Mouse (Mus musculus) heart, embryonic 12.5 days (tissue): Measurements from ENCODE around the gene Itsn1. TPM values are rescaled to one million over a fixed set of nuclear protein-coding genes. Genes with fewer than 3 reads are reported as not detected.

Experiments
- ATAC-seq: fragments of 200-750 bp; cut with Nextera tagmentation; 2 replicates; pipeline ENCODE4 v1.8.0; 2017; ENCODE audit warnings: moderate TSS enrichment, moderate library complexity; ENCODE audit not compliant: insufficient number of reproducible peaks, low FRiP score
- H3K27ac ChIP-seq: fragments of 300-500 bp; sonication (generic); 2 replicates; pipeline ENCODE4 v1.5.1; 2016; ENCODE audit warnings: mild to moderate bottlenecking, moderate library complexity; ENCODE audit not compliant: poor library complexity, severe bottlenecking
- H3K27me3 ChIP-seq: fragments of 300-500 bp; sonication (generic); replicated peaks from 2 replicates; pipeline ENCODE4 v1.6.1; 2016; ENCODE audit warnings: mild to moderate bottlenecking, moderate library complexity
- H3K36me3 ChIP-seq: fragments of 300-500 bp; sonication (generic); 2 replicates; pipeline ENCODE4 v1.6.1; 2016; ENCODE audit warnings: mild to moderate bottlenecking, moderate library complexity
- H3K4me1 ChIP-seq: fragments of 300-500 bp; sonication (generic); replicated peaks from 2 replicates; pipeline ENCODE4 v1.6.1; 2016; ENCODE audit warnings: mild to moderate bottlenecking
- H3K4me2 ChIP-seq: fragments of 300-500 bp; sonication (generic); 2 replicates; pipeline ENCODE4 v1.6.1; 2016; ENCODE audit warnings: mild to moderate bottlenecking, moderate library complexity
- H3K4me3 ChIP-seq: fragments of 300-500 bp; sonication (generic); 2 replicates; pipeline ENCODE4 v1.5.1; 2016; ENCODE audit warnings: mild to moderate bottlenecking
- H3K9ac ChIP-seq: fragments of 300-500 bp; sonication (generic); 2 replicates; pipeline ENCODE4 v1.6.1; 2016; ENCODE audit warnings: mild to moderate bottlenecking, moderate library complexity
- H3K9me3 ChIP-seq: fragments of 300-500 bp; sonication (generic); replicated peaks from 2 replicates; pipeline ENCODE4 v1.6.1; 2016; ENCODE audit warnings: mild to moderate bottlenecking, moderate library complexity
- whole genome bisulfite sequencing: fragments of 180-500 bp; shearing (Covaris S2); methylation state at CpG from one replicate; pipeline ENCODE4 v1.1.7; 2016; 5-methylcytosine and 5-hydroxymethylcytosine counted together
- polyA plus RNA-seq: library from polyadenylated mRNA; unstranded; fragments of >200 nt; fragmentation: Nextera tagmentation; extraction: Ambion mirVana; gene quantifications from 2 replicates; pipeline ENCODE4 v1.2.1, GENCODE M21; 2016

Gene Itsn1
- polyA plus RNA-seq, 1 experiment from 2014 or later = 29.7 TPM

DNA sequence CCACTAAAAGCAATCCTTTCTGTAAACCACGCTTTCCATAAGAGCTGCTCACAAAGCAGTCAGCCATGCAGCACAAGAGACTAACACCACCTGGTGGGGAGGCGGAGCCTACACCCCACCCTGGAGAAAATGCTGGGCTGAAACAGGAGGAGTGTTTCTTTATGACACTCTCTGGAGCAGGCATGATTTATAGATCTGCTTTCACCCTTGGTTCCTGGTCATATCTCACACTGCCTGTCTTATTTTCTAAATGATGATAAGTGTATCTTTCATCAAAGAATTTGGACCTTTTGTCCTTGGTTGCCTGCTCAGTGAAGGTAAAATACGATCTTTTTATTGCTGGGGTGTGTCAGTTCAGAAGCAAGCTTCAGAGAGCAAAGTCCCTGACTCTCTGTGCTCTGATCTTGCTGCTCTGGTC lies 26.3 kb upstream of the Itsn1 start:
- no peaks in the 10 kb centered on the region for H3K9me3 ChIP-seq
- H3K27ac ChIP-seq = no peak overlapping the region
- H3K9ac ChIP-seq = no peak overlapping the region
- ATAC-seq = no peak
- H3K27me3 ChIP-seq = no peaks in the 10 kb centered on the region
- H3K4me3 ChIP-seq = no peak overlapping the region
- no peak overlapping the region for H3K4me2 ChIP-seq
- peaks cover 70% of the 10 kb centered on the region for H3K36me3 ChIP-seq
- H3K4me1 ChIP-seq = no peaks in the 10 kb centered on the region
- 74% methylated on average over 3 of the region's 3 CpGs for WGBS

DNA sequence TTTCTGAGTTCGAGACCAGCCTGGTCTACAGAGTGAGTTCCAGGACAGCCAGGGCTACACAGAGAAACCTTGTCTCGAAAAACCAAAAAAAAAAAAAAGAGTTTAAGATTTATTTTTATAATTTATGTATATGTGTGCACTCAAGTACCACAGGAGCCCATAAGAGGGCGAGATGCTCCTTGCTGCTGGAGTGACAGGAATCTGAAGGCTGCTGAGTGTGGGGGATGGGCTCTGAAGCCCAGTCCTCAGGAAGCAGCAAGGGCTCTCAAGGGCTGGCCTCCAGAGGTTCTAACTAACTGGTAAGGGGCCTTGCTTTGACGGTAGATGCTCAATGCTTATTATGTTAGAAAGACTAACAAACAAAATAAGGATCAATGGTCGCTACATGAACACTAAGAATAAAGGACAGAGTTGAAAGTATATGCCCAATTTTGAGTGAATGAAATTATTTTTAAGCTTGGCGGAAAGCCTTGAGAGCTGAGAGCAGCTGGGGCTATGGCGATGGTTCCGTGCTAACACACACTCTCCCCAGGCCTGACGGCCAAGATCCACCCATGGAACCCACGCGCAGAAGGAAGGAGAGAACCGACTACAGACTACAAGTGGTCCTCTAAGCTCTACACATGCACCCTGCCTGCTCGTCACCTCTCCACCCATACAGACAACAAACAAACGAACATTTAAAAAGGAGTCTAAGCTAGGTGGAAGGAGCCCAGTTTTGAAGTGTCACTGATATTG lies 24.3 kb upstream of the Itsn1 start:
- Histone ChIP-seq H3K27me3 (no peaks in the 10 kb centered on the region), H3K9me3 (no peaks in the 10 kb centered on the region), H3K4me3 (no peak overlapping the region), H3K27ac (no peak overlapping the region), H3K4me1 (no peaks in the 10 kb centered on the region), H3K36me3 (peaks cover 69% of the 10 kb centered on the region), H3K9ac (no peak overlapping the region), H3K4me2 (no peak overlapping the region)
- no peak for ATAC-seq
- WGBS = 78% methylated on average over 14 of the region's 14 CpGs

GRCm38 (mm10) chr16:91710241-91710640 lies 18.8 kb upstream of the Itsn1 start:
- Histone ChIP-seq H3K4me1 (no peaks in the 10 kb centered on the region), H3K27me3 (no peaks in the 10 kb centered on the region), H3K9me3 (no peaks in the 10 kb centered on the region), H3K4me3 (no peak overlapping the region), H3K4me2 (no peak overlapping the region), H3K27ac (no peak overlapping the region), H3K9ac (no peak overlapping the region), H3K36me3 (peaks cover 68% of the 10 kb centered on the region)
- 71% methylated on average over 7 of the region's 7 CpGs for WGBS
- no peak for ATAC-seq

DNA sequence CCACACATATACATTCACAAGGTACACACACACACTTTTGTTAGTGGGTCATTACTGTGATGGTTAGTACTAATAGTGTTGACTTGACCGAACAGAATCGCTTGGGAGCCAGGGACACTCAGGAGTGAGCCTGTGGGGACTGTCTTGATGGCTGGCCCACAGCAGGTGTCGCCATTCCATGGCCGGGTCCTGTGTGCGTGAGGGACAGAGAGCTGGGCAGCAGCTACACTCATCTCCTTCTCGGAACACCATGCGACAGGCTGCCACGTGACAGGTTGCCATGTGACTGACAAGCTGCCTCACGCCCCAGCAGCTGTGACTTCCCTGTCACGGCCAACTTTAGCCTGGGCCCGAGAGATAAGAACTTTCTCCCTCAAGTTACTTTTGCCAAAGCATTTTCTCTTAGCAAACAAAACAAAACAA lies 12.1 kb upstream of the Itsn1 start:
- peak; percentile 97 for ATAC-seq
- peaks cover 69% of the 10 kb centered on the region for H3K36me3 ChIP-seq

GRCm38 (mm10) chr16:91717399-91717798 lies 11.7 kb upstream of the Itsn1 start:
- Histone ChIP-seq H3K27ac (peak overlapping the region; percentile 77), H3K9ac (no peak overlapping the region), H3K4me3 (no peak overlapping the region), H3K4me2 (no peak overlapping the region), H3K36me3 (peaks cover 71% of the 10 kb centered on the region), H3K9me3 (no peaks in the 10 kb centered on the region), H3K27me3 (no peaks in the 10 kb centered on the region), H3K4me1 (no peaks in the 10 kb centered on the region)
- peak; percentile 58 for ATAC-seq
- 64% methylated on average over 4 of the region's 4 CpGs for WGBS

More for the DNA sequence above, 12.1 kb upstream of the Itsn1 start:
- WGBS = 52% methylated on average over 11 of the region's 11 CpGs
- Histone ChIP-seq H3K4me2 (no peak overlapping the region), H3K27ac (peak overlapping the region; percentile 46; the same call in 1 of the 2 replicates), H3K9me3 (no peaks in the 10 kb centered on the region), H3K4me3 (no peak overlapping the region), H3K9ac (no peak overlapping the region), H3K4me1 (no peaks in the 10 kb centered on the region), H3K27me3 (no peaks in the 10 kb centered on the region)

- no peaks in the 10 kb centered on the region for H3K27me3 ChIP-seq
- H3K9me3 ChIP-seq = no peaks in the 10 kb centered on the region
- H3K4me2 ChIP-seq = no peak overlapping the region
- WGBS = 48% methylated on average over 3 of the region's 3 CpGs
- peaks cover 11% of the 10 kb centered on the region for H3K4me1 ChIP-seq
- no peak overlapping the region for H3K9ac ChIP-seq
- ATAC-seq = no peak
- H3K27ac ChIP-seq = no peak overlapping the region
- H3K36me3 ChIP-seq = peaks cover 31% of the 10 kb centered on the region
- no peak overlapping the region for H3K4me3 ChIP-seq
Measured at GRCm38 (mm10) chr16:91724247-91724646, 4.8 kb upstream of the Itsn1 start.

- Histone ChIP-seq H3K9ac (peak overlapping the region; percentile 74; the same call in 1 of the 2 replicates), H3K4me2 (peak overlapping the region; percentile 81), H3K27me3 (no peaks in the 10 kb centered on the region), H3K4me3 (peak overlapping the region; percentile 85), H3K27ac (0 out of 2 replicates have a peak overlapping the region, but pooled peaks have one; percentile 68), H3K36me3 (peaks cover 13% of the 10 kb centered on the region), H3K9me3 (no peaks in the 10 kb centered on the region), H3K4me1 (peaks cover 22% of the 10 kb centered on the region)
- ATAC-seq = no peak
- WGBS = 85% methylated on average over 15 of the region's 15 CpGs
Measured at GRCm38 (mm10) chr16:91727433-91727832, 1.6 kb upstream of the Itsn1 start.

DNA sequence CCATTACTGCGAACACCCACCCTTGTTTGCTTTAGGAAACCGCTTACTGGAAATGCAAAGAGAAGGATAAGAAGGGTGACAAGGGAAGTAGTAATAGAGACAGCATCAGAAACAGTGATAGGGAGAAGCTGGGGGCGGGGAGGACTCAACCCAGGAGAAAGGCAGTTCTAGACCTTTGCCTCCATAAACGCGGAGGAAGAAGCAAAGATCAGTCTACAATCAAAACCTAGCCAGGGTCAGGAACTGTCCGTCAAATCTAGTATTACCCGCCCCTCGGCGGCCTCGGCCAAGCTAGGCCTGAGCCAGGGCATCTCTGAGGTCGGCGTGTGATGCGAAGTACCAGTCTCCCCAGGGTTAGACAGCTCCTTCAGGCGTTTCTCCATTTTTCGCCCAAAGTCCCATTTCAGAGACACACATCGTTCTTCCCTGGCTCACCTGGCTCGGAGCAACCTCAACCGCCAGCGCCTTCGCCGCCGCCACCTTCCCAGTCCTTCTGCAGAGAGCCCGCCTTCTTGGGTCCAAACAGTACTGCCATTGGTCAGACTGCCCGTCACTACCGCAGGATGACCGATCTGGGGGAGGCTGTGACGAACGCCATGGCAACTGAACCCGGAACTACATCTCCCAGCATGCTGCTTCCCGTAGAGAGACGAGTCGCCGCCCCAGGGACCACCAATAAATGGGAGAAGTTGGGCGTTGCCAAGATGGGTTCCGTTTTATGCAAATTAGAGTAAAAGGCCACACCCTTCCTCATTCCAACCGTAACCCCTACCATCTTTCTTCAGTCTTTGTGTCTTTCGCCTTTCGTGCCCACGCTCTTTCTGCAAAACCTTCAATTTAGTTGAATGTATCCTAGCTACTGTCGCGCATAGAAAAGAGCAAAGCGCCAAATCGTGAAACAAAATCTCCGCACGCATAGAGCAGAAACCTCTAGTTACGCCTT lies 687 bp upstream of the Itsn1 start, which contains the start of gene Cryzl1:
TSS of gene Cryzl1 (minus strand) at position 853 of the 943 bp plus-strand sequence.
- WGBS = under 1% methylated on average over 46 of the region's 46 CpGs
- peak; percentile 95 for ATAC-seq

DNA sequence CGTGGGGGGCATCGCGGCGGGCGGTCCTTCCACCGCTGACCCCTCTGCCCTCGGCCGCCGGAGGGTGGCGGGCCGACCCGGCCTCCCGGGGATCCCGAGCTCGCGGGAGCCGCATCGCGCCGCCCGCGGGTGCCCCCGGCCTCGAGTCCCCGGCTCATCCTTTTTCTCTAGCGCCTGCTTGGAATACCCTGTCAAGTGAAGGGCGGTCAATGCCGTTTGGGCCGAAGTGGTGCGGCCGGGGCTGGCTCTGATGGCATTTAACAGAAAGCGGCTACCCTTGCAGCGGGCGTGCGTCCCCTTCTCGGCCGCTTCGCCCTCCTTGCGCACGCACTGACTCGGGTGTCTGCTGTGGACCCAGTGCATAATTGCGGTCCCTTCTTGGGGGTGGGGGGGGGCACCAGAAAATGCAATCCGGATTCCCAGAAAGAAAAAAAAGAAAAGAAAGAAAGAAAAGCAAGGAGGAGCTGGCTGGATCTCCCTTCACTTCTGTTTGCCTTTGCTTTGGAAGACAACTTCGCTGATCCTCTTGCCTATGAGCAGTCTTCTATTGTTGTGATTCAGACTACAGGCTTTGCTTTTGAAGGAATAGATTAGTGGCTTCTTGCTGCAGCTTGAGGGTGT lies 850 bp downstream of the Itsn1 start:
- ATAC-seq = no peak
- peaks cover 3% of the 10 kb centered on the region; the same call in 1 of the 2 replicates for H3K36me3 ChIP-seq

More for the DNA sequence above, 687 bp upstream of the Itsn1 start, which contains the start of gene Cryzl1:
- Histone ChIP-seq H3K4me1 (peaks cover 22% of the 10 kb centered on the region), H3K9me3 (no peaks in the 10 kb centered on the region), H3K27ac (peak within 1 kb of the TSS; percentile 94), H3K9ac (peak within 1 kb of the TSS; percentile 92), H3K27me3 (no peaks in the 10 kb centered on the region), H3K4me2 (peak within 1 kb of the TSS; percentile 81), H3K4me3 (peak within 1 kb of the TSS; percentile 85), H3K36me3 (peaks cover 12% of the 10 kb centered on the region)

GRCm38 (mm10) chr16:91730446-91730845 lies 1.4 kb downstream of the Itsn1 start:
- WGBS = 1% methylated on average over 11 of the region's 11 CpGs
- H3K4me2 ChIP-seq = peak overlapping the region; percentile 81

More for the DNA sequence above, 850 bp downstream of the Itsn1 start:
- Histone ChIP-seq H3K4me2 (peak overlapping the region; percentile 81), H3K27me3 (no peaks in the 10 kb centered on the region), H3K4me3 (peak overlapping the region; percentile 85), H3K9me3 (no peaks in the 10 kb centered on the region), H3K27ac (peak overlapping the region; percentile 94), H3K4me1 (peaks cover 32% of the 10 kb centered on the region), H3K9ac (peak overlapping the region; percentile 92)
- under 1% methylated on average over 39 of the region's 44 CpGs for WGBS

More at GRCm38 (mm10) chr16:91730446-91730845, 1.4 kb downstream of the Itsn1 start:
- Histone ChIP-seq H3K9me3 (no peaks in the 10 kb centered on the region), H3K27me3 (no peaks in the 10 kb centered on the region), H3K36me3 (no peaks in the 10 kb centered on the region), H3K9ac (peak overlapping the region; percentile 92), H3K4me3 (peak overlapping the region; percentile 85), H3K4me1 (peaks cover 38% of the 10 kb centered on the region), H3K27ac (peak overlapping the region; percentile 94)
- ATAC-seq = no peak
